Mouse (Mus musculus) midbrain, embryonic 15.5 days (tissue): ENCODE measurements around the gene Hs3st2. TPM values are rescaled to one million over a fixed set of nuclear protein-coding genes. Genes with fewer than 3 reads are reported as not detected.

Experiments used
- ATAC-seq: fragments of 200-750 bp; cut with Nextera tagmentation; replicated peaks from 2 replicates; pipeline ENCODE4 v1.8.0; 2017; ENCODE audit warnings: moderate TSS enrichment
- H3K27ac ChIP-seq: fragments of 300-500 bp; sonication (generic); 2 replicates; pipeline ENCODE4 v1.5.1; 2015; ENCODE audit warnings: mild to moderate bottlenecking, inconsistent platforms
- H3K27me3 ChIP-seq: fragments of 300-500 bp; sonication (generic); replicated peaks from 2 replicates; pipeline ENCODE4 v1.6.1; 2015; ENCODE audit warnings: inconsistent platforms
- H3K36me3 ChIP-seq: fragments of 300-500 bp; sonication (generic); replicated peaks from 2 replicates; pipeline ENCODE4 v1.6.1; 2015; ENCODE audit warnings: inconsistent platforms
- H3K4me1 ChIP-seq: fragments of 300-500 bp; sonication (generic); 2 replicates; pipeline ENCODE4 v1.6.1; 2015; ENCODE audit warnings: inconsistent platforms
- H3K4me2 ChIP-seq: fragments of 300-500 bp; sonication (generic); 2 replicates; pipeline ENCODE4 v1.6.1; 2015; ENCODE audit warnings: inconsistent platforms, mild to moderate bottlenecking, moderate library complexity
- H3K4me3 ChIP-seq: fragments of 300-500 bp; sonication (generic); 2 replicates; pipeline ENCODE4 v1.5.1; 2015; ENCODE audit warnings: mild to moderate bottlenecking, inconsistent platforms
- H3K9ac ChIP-seq: fragments of 300-500 bp; sonication (generic); 2 replicates; pipeline ENCODE4 v1.6.1; 2015; ENCODE audit warnings: mild to moderate bottlenecking, inconsistent platforms
- H3K9me3 ChIP-seq: fragments of 300-500 bp; sonication (generic); 2 replicates; pipeline ENCODE4 v1.6.1; 2016; ENCODE audit warnings: inconsistent platforms
- WGBS: fragments of 180-500 bp; shearing (Covaris S2); methylation state at CpG from one replicate; pipeline ENCODE4 v1.1.7; 2015; ENCODE audit warnings: mixed read lengths; 5-methylcytosine and 5-hydroxymethylcytosine counted together
- polyA plus RNA-seq: library from polyadenylated mRNA; unstranded; fragments of >200 nt; fragmentation: Nextera tagmentation; extraction: Ambion mirVana; gene quantifications from 2 replicates; pipeline ENCODE4 v1.2.1, GENCODE M21; 2015

The Hs3st2 gene
- polyA plus RNA-seq, 1 experiment from 2014 or later = 13.4 TPM

DNA sequence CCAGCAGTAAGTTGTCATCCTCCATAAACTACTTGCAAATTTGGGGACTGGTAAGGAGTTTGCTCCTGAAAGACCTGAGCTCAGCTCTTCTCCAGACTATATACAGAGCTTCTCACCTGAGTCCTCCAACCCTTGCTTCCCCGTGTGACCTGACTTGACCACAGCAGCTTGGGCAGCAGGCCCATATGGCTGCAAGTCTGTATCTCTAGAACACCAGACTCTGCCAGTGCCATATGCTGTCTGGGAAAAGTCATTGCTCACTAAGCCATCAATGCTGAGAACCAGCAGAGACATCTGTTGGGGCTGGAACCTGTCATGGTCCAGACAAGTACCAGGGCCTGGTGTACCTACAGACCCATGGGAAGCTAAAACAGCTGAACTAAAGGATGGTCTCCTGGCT lies 73.5 kb downstream of the Hs3st2 start:
- Histone ChIP-seq H3K9me3 (no peaks in the 10 kb centered on the region), H3K4me3 (no peak overlapping the region), H3K36me3 (no peaks in the 10 kb centered on the region), H3K9ac (no peak overlapping the region), H3K4me2 (no peak overlapping the region), H3K27me3 (no peaks in the 10 kb centered on the region), H3K27ac (no peak overlapping the region), H3K4me1 (no peaks in the 10 kb centered on the region)
- 87% methylated on average over 1 of the region's 1 CpGs for WGBS
- no peak for ATAC-seq

DNA sequence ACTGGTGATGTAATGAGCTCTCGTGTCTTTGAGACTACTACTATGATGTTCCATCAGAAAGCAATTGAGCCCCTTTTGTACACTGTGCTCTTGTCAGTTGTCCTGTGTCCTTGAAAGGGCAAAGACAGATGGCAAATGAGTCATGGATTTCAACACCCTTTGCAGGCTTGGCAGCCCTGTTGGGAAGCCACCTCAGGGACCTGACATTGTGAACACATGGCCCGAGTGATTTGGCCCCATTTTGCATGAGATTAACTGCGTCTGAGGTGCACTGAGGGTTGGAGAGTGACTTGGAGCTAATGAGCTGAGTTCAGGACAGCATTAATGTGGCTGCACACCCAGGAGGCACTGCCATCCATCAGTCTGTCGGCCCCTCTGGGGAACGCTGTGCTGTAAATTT lies 74.7 kb downstream of the Hs3st2 start:
- no peaks in the 10 kb centered on the region for H3K4me1 ChIP-seq
- WGBS = 75% methylated on average over 5 of the region's 5 CpGs
- no peaks in the 10 kb centered on the region for H3K36me3 ChIP-seq
- no peak overlapping the region for H3K9ac ChIP-seq
- H3K4me2 ChIP-seq = no peak overlapping the region
- H3K4me3 ChIP-seq = no peak overlapping the region
- H3K27me3 ChIP-seq = no peaks in the 10 kb centered on the region
- H3K27ac ChIP-seq = no peak overlapping the region
- ATAC-seq = no peak
- no peaks in the 10 kb centered on the region for H3K9me3 ChIP-seq

DNA sequence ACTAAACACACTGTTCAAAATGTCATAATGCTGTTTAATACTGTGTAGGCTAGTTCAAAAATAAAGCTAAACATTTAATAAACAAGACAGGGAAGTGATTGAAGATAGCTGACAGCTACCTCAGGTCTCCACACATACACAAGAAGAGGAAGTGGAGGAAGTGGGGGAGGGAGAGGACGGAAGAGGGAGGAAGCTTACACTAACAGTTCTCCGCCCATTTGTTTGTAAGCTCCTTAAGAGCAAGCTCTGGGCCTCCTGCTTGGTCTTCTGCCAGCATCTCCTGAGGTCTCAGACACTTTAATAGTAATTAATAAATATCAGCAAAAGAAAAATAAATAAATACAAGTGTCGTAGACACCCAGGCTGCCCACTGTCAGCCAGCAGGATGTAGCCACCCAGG lies 77.8 kb downstream of the Hs3st2 start:
- no peaks in the 10 kb centered on the region for H3K9me3 ChIP-seq
- no peak overlapping the region for H3K9ac ChIP-seq
- H3K36me3 ChIP-seq = no peaks in the 10 kb centered on the region
- WGBS = 77% methylated on average over 3 of the region's 3 CpGs
- H3K4me3 ChIP-seq = no peak overlapping the region
- H3K27me3 ChIP-seq = no peaks in the 10 kb centered on the region
- ATAC-seq = no peak
- no peak overlapping the region for H3K4me2 ChIP-seq
- no peaks in the 10 kb centered on the region for H3K4me1 ChIP-seq
- no peak overlapping the region for H3K27ac ChIP-seq

DNA sequence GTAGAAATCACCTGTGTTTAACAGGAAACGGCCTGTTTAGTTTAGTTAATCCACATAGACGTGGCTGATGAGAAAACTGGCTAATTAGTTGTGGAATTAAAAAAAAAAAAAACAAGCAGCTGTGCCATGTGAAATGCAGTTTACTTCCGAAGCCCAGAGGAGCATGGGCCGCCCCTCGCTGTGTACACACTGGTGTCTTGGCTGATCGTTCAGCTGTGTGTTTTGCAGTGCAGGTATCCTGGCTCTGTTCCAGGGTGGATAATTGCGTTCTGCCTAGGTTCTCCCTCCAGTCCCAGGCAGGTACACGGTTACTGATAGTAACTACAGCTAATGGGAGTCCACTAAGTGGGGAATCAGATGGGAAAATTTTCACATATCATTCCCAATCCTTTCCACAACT lies 86.6 kb downstream of the Hs3st2 start:
- no peak for ATAC-seq
- Histone ChIP-seq H3K27me3 (no peaks in the 10 kb centered on the region), H3K36me3 (no peaks in the 10 kb centered on the region), H3K9me3 (no peaks in the 10 kb centered on the region), H3K4me3 (no peak overlapping the region), H3K27ac (no peak overlapping the region), H3K9ac (no peak overlapping the region), H3K4me2 (no peak overlapping the region), H3K4me1 (no peaks in the 10 kb centered on the region)
- 60% methylated on average over 8 of the region's 8 CpGs for WGBS

DNA sequence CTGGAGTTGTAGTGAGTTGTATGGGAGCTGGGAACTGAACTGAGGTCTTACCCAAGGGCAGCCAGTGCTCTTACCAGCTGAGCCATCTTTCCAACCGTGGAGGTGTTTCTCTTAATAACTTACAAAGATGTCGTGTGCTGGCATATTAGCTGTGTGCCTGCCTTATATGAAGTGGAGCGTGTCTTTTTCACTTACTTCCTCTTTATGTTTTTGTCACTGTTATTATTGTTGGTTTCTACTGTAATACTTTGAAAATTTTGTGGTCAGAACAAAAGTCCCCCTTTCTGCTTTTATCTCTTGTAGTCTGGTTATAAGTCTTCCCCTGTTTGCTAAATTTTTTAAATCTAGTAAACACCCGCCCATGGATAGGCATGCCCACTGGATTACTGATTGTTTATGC lies 88.4 kb downstream of the Hs3st2 start:
- 90% methylated on average over 4 of the region's 4 CpGs for WGBS

DNA sequence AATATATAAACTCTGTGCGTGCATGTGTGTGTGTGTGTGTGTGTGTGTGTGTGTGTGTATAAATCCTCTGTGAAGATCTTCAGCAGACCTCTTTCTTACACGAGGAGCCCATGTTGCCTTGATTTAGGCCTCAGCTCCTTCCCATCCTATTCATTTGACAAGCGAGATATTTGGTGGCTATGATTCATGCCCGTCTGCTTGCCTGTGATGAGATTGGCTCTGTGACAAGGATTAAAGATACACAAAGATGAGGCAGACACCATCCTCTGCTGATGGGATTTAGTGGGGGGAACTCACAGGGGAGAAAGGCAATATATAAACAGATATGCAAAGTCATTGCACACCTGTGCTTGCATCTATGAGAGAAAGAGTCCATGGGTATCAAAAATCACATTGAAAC lies 92.9 kb downstream of the Hs3st2 start:
- H3K9me3 ChIP-seq = no peaks in the 10 kb centered on the region
- H3K4me3 ChIP-seq = no peak overlapping the region
- no peaks in the 10 kb centered on the region for H3K4me1 ChIP-seq
- H3K36me3 ChIP-seq = no peaks in the 10 kb centered on the region
- 69% methylated on average over 4 of the region's 4 CpGs for WGBS
- no peak overlapping the region for H3K9ac ChIP-seq
- H3K27ac ChIP-seq = no peak overlapping the region
- H3K4me2 ChIP-seq = no peak overlapping the region
- ATAC-seq = no peak
- no peaks in the 10 kb centered on the region for H3K27me3 ChIP-seq

More for the DNA sequence above, 88.4 kb downstream of the Hs3st2 start:
- ATAC-seq = no peak
- H3K9me3 ChIP-seq = no peaks in the 10 kb centered on the region
- no peak overlapping the region for H3K4me3 ChIP-seq
- H3K27ac ChIP-seq = no peak overlapping the region
- no peak overlapping the region for H3K4me2 ChIP-seq
- H3K4me1 ChIP-seq = no peaks in the 10 kb centered on the region
- H3K27me3 ChIP-seq = no peaks in the 10 kb centered on the region
- H3K9ac ChIP-seq = no peak overlapping the region
- H3K36me3 ChIP-seq = no peaks in the 10 kb centered on the region

DNA sequence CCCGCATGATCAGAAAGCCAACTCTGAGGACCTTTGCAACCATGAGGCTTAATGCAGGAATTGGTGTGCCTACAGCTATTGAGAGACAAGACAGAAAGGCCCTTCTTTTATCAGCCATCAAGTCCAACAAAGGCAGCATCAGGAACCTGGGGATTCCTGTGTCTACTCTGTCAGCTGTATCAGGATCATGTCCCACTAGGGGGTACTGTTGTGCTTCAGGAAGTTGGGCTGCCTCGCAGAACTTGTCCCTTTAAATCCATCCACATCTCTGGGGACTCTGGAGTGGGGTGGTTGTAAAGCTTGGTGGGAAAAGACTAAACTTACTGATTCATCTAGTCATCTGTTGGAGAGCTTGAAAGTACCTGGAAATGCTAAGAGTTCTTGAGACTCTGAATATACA lies 93.6 kb downstream of the Hs3st2 start:
- Histone ChIP-seq H3K9me3 (no peaks in the 10 kb centered on the region), H3K27me3 (no peaks in the 10 kb centered on the region), H3K27ac (no peak overlapping the region), H3K9ac (no peak overlapping the region), H3K4me2 (no peak overlapping the region), H3K36me3 (no peaks in the 10 kb centered on the region), H3K4me1 (no peaks in the 10 kb centered on the region), H3K4me3 (no peak overlapping the region)
- ATAC-seq = no peak
- WGBS = 70% methylated on average over 2 of the region's 2 CpGs

DNA sequence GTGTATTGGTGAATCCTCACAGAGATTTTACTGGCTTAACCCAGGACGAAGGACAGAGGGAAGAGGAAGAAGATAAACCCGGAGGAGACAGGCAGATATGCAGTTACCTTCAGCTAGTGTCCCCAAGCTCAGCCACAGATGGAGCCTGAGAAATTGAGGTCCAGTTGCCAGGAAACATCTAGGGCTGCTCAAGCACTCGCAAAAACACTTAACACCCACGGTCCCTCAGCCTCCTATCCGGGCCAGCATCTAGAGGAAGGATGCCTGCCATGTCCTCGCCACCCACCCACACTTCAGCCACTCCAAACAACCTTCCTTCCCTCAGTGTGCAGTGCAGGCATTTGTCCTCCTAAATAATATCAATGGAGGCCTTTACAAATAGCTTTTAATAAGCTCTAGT lies 95.6 kb downstream of the Hs3st2 start:
- Histone ChIP-seq H3K4me1 (no peaks in the 10 kb centered on the region), H3K27me3 (no peaks in the 10 kb centered on the region), H3K9me3 (no peaks in the 10 kb centered on the region), H3K4me3 (no peak overlapping the region), H3K9ac (no peak overlapping the region), H3K27ac (no peak overlapping the region), H3K36me3 (no peaks in the 10 kb centered on the region), H3K4me2 (no peak overlapping the region)
- WGBS = 66% methylated on average over 6 of the region's 6 CpGs
- ATAC-seq = no peak

DNA sequence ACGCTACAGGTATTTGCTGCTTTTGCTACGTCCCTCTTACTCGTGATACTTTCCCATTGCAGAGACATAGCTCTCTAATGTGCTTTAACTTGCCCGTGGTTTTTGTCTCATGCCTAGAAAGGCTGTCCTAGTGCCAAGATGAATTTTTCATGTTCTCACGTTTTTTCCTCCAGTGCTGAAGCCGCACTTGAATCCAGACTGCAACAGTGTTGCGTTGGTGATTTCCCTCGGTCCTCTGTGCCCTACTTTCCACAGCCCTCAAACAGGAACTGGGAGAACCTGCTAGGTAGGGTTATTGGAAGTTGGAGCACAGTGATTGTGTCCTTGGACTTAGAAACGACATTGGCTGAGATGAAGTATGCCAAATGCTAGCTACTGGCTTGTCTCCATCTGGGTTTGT lies 97.7 kb downstream of the Hs3st2 start:
- Histone ChIP-seq H3K9ac (no peak overlapping the region), H3K36me3 (no peaks in the 10 kb centered on the region), H3K4me3 (no peak overlapping the region), H3K4me2 (no peak overlapping the region), H3K9me3 (no peaks in the 10 kb centered on the region), H3K27me3 (no peaks in the 10 kb centered on the region), H3K4me1 (no peaks in the 10 kb centered on the region), H3K27ac (no peak overlapping the region)
- WGBS = 87% methylated on average over 9 of the region's 9 CpGs
- no peak for ATAC-seq

DNA sequence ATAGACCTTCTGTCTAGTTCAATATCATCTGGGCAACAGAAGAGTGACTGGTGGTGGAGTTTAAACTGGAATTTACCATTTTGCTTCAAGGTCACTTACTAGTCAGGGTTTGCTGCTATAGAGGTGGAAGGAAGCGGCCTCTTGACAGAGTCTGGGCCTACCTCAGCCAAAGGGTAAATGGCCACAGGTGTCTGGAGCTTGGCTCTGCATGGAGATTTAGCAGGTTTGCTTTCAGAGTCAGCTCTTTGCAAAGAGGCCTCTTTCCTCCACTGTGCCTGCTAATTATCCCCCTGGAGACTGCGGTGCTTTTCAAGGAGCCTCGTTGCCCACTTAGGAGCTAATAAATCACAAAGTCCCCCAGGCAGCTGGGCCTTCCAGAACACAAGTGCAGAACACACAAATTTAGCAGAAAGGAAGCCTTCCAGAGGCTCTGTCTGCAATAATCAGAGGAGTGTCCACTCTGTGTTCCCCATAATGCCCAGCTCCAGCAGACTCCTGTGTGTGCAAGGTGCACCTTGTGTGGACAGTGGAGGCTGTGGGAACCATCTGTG lies 99.9 kb downstream of the Hs3st2 start:
- no peaks in the 10 kb centered on the region for H3K27me3 ChIP-seq
- H3K4me1 ChIP-seq = no peaks in the 10 kb centered on the region
- WGBS = 41% methylated on average over 3 of the region's 3 CpGs
- H3K4me2 ChIP-seq = no peak overlapping the region
- no peaks in the 10 kb centered on the region for H3K9me3 ChIP-seq
- H3K4me3 ChIP-seq = no peak overlapping the region
- ATAC-seq = 0 out of 2 replicates have a peak, but pooled peaks have one; percentile 33
- H3K27ac ChIP-seq = no peak overlapping the region
- no peak overlapping the region for H3K9ac ChIP-seq
- H3K36me3 ChIP-seq = no peaks in the 10 kb centered on the region

DNA sequence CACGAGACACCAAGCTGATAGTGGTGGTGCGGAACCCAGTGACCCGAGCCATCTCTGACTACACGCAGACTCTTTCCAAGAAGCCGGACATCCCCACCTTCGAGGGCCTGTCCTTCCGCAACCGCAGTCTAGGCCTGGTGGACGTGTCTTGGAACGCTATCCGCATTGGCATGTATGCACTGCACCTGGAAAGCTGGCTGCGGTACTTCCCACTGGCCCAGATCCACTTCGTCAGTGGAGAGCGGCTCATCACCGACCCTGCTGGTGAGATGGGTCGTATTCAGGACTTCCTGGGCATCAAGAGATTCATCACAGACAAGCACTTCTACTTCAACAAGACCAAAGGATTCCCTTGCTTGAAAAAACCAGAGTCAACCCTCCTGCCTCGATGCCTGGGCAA lies 108.9 kb downstream of the Hs3st2 start:
- ATAC-seq = no peak
- no peak overlapping the region for H3K27ac ChIP-seq
- H3K4me3 ChIP-seq = no peak overlapping the region
- no peaks in the 10 kb centered on the region for H3K27me3 ChIP-seq
- no peaks in the 10 kb centered on the region for H3K4me1 ChIP-seq
- H3K36me3 ChIP-seq = no peaks in the 10 kb centered on the region
- H3K9ac ChIP-seq = no peak overlapping the region
- no peak overlapping the region for H3K4me2 ChIP-seq
- 94% methylated on average over 17 of the region's 17 CpGs for WGBS
- no peaks in the 10 kb centered on the region for H3K9me3 ChIP-seq

DNA sequence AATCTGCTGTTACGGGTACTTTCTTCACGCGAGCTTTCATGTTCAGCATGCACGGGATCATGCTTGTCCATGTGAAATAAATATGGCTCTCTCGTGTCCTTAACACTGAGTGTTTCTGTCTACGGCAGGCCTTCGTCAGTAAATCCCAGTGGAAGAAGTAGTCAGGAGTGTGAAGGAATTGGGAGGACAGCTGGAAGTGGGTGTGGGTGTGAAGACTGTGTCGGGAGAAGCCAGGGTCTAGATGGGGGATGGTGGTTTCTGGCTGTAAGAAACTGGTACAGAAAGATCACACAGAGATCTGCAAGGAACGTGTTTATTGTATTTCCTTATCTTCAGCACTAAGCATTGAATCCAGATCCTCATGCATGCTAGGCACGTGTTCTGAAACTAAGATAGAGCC lies 110.0 kb downstream of the Hs3st2 start:
- ATAC-seq = no peak; the same call in 1 of the 2 replicates
- Histone ChIP-seq H3K27ac (no peak overlapping the region), H3K27me3 (no peaks in the 10 kb centered on the region), H3K4me1 (no peaks in the 10 kb centered on the region), H3K9ac (no peak overlapping the region), H3K36me3 (no peaks in the 10 kb centered on the region), H3K4me2 (no peak overlapping the region), H3K4me3 (no peak overlapping the region), H3K9me3 (no peaks in the 10 kb centered on the region)
- WGBS = 60% methylated on average over 10 of the region's 10 CpGs

DNA sequence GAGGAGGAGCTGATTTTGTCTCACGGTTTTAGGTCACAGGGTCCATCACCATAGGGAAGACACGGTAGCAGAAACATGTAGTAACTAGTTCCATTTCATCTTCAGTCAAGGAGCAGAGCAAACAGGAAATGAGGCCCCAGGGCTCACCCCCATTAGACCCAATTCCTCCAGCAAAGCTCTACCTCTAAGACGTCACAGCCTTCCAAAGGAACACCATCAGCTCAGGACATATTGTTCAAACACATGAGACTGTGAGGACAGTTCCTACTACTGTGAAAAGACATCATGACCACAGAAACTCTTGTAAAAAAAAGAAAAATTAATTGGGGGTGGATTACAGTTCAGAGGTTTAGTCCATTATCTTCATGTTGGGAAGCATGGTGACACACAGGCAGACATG lies 125.1 kb downstream of the Hs3st2 start:
- ATAC-seq = no peak
- Histone ChIP-seq H3K36me3 (no peaks in the 10 kb centered on the region), H3K9ac (no peak overlapping the region), H3K4me2 (no peak overlapping the region), H3K27me3 (no peaks in the 10 kb centered on the region), H3K27ac (no peak overlapping the region), H3K4me1 (no peaks in the 10 kb centered on the region), H3K9me3 (peaks cover 2% of the 10 kb centered on the region; the same call in 1 of the 2 replicates), H3K4me3 (no peak overlapping the region)
- 74% methylated on average over 3 of the region's 3 CpGs for WGBS
